Mouse (Mus musculus) WW6 (cell line): Measurements from ENCODE around the gene H2-M11.

Source experiments
- DNase-seq: peaks from one replicate; pipeline ENCODE4 v3.0.0-alpha.2; 2013; ENCODE audit warnings: low read depth, low spot score

The H2-M11 gene

GRCm38 (mm10) chr17:36546775-36547174 lies at the start of gene H2-M11:
TSS of gene H2-M11 (plus strand) at chr17:36547075.
- DNase-seq = no peak

- no peak for DNase-seq
Measured at GRCm38 (mm10) chr17:36500435-36500834, 46.4 kb upstream of the H2-M11 start.

- no peak for DNase-seq
Measured at GRCm38 (mm10) chr17:36503910-36504309, 43.0 kb upstream of the H2-M11 start.
